Mouse (Mus musculus): ENCODE measurements at regions not wholly inside any gene's neighbourhood (a gene's known extent, or its start where the extent isn't known, plus 50 kb on each side); places are given as distances from the start of the nearest gene placed in this dataset.

DNA sequence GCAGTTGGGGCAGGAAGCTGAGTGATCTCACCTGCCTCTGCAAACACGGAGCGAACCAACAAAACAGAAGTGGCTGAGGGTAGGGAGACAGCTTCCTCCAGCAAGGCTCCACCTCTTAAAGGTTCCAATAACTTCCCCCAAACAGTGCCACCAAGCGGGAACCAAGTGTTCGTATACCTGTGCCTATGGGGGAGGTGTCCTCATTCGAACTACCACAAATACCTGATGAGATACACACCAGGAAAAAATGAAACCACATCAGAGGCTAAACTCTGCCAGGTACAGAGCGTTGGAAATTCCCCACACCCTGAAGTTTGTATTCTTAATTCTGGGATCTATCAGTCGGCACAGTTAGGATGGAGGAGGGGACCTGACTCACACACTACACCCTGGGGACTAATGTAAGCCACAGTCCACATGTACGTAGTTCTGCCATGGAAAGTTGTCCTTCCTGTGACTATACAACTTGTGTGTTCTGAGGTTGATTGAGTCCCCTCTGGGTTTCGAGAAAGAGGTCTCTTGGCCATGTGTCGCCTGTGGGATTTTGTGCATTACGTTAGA lies 74.4 kb upstream of the Bach2 start:
- Histone ChIP-seq H3K36me3 (ENCODE audit: control insufficient read depth, insufficient read depth, low read length) (no peaks in the 10 kb centered on the region), H3K27ac (ENCODE audit: insufficient read depth, low read depth, low read length) (no peak overlapping the region), H3K4me1 (ENCODE audit: control insufficient read depth, insufficient read depth, low read length) (no peaks in the 10 kb centered on the region), H3K4me3 (ENCODE audit: insufficient read depth, low read depth, low read length) (no peak overlapping the region), H3K27me3 (replicated peaks; ENCODE audit: control insufficient read depth, insufficient read depth, low read length) (no peaks in the 10 kb centered on the region)
- TF ChIP-seq POLR2A (IDR thresholded peaks at IDR 0.05; ENCODE audit: low read depth, low read length) (no peak), CTCF (conservative IDR thresholded peaks at IDR 0.05; ENCODE audit: insufficient read depth, insufficient read length, low read depth, low read length) (no peak)
- DNase-seq, result no peak
- 89% methylated on average over 11 of the region's 11 CpGs for WGBS

DNA sequence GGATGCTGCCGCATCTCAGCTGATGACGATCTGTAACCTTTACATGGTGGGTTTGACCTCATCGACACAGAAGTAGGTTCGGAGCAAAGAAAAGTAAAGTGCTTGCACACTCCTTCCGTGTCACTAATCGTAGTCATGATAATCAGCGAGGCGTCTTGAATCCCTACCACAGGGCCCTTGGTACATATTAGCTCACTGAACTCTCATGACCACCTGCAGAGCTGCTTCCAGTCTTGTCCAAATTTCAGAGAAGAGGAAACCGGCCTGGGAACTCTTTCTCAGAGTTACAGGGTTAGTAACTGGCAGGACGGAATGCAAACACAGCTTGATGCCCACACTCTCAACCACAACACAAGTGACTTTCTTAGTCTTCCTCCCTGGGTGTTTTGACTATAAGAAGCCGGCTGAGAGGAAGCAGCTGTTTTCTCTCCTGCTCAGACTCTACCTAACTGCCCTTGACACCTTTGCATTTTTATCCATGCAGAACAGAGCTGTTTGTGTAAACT lies 73.8 kb upstream of the Bach2 start:
- 78% methylated on average over 11 of the region's 11 CpGs for WGBS

GRCm38 (mm10) chr4:32165918-32166528 lies 72.6 kb upstream of the Bach2 start:
- no peak overlapping the region for H3K4me3 ChIP-seq (ENCODE audit: insufficient read depth, low read depth, low read length)
- H3K27ac ChIP-seq (ENCODE audit: insufficient read depth, low read depth, low read length), result no peak overlapping the region
- H3K36me3 ChIP-seq (ENCODE audit: control insufficient read depth, insufficient read depth, low read length), result no peaks in the 10 kb centered on the region
- TF ChIP-seq POLR2A (IDR thresholded peaks at IDR 0.05; ENCODE audit: low read depth, low read length) (no peak), CTCF (conservative IDR thresholded peaks at IDR 0.05; ENCODE audit: insufficient read depth, insufficient read length, low read depth, low read length) (no peak)
- no peak for DNase-seq
- no peaks in the 10 kb centered on the region for H3K4me1 ChIP-seq (ENCODE audit: control insufficient read depth, insufficient read depth, low read length)
- 57% methylated on average over 12 of the region's 12 CpGs for WGBS
- no peaks in the 10 kb centered on the region for H3K27me3 ChIP-seq (replicated peaks; ENCODE audit: control insufficient read depth, insufficient read depth, low read length)

More for the DNA sequence above, 73.8 kb upstream of the Bach2 start:
- no peak overlapping the region for H3K27ac ChIP-seq (ENCODE audit: insufficient read depth, low read depth, low read length)
- no peak overlapping the region for H3K4me3 ChIP-seq (ENCODE audit: insufficient read depth, low read depth, low read length)
- DNase-seq, result no peak
- H3K4me1 ChIP-seq (ENCODE audit: control insufficient read depth, insufficient read depth, low read length), result no peaks in the 10 kb centered on the region
- TF ChIP-seq POLR2A (IDR thresholded peaks at IDR 0.05; ENCODE audit: low read depth, low read length) (no peak), CTCF (conservative IDR thresholded peaks at IDR 0.05; ENCODE audit: insufficient read depth, insufficient read length, low read depth, low read length) (no peak)
- H3K27me3 ChIP-seq (replicated peaks; ENCODE audit: control insufficient read depth, insufficient read depth, low read length), result no peaks in the 10 kb centered on the region
- no peaks in the 10 kb centered on the region for H3K36me3 ChIP-seq (ENCODE audit: control insufficient read depth, insufficient read depth, low read length)

- TF ChIP-seq POLR2A (IDR thresholded peaks at IDR 0.05; ENCODE audit: low read depth, low read length) (no peak), CTCF (conservative IDR thresholded peaks at IDR 0.05; ENCODE audit: insufficient read depth, insufficient read length, low read depth, low read length) (no peak)
- Histone ChIP-seq H3K36me3 (ENCODE audit: control insufficient read depth, insufficient read depth, low read length) (no peaks in the 10 kb centered on the region), H3K27me3 (replicated peaks; ENCODE audit: control insufficient read depth, insufficient read depth, low read length) (no peaks in the 10 kb centered on the region), H3K4me3 (ENCODE audit: insufficient read depth, low read depth, low read length) (no peak overlapping the region), H3K4me1 (ENCODE audit: control insufficient read depth, insufficient read depth, low read length) (no peaks in the 10 kb centered on the region), H3K27ac (ENCODE audit: insufficient read depth, low read depth, low read length) (no peak overlapping the region)
- 69% methylated on average over 11 of the region's 11 CpGs for WGBS
- DNase-seq, result no peak
Observed at GRCm38 (mm10) chr4:32167151-32167550, 71.5 kb upstream of the Bach2 start.

- 24% methylated on average over 4 of the region's 4 CpGs for WGBS
- H3K27ac ChIP-seq (ENCODE audit: insufficient read depth, low read depth, low read length), result no peak overlapping the region
Observed at GRCm38 (mm10) chr4:32170106-32170459, 68.5 kb upstream of the Bach2 start.

GRCm38 (mm10) chr4:32170460-32171192 lies 68.0 kb upstream of the Bach2 start:
- H3K4me3 ChIP-seq (ENCODE audit: insufficient read depth, low read depth, low read length), result no peak overlapping the region
- TF ChIP-seq CTCF (conservative IDR thresholded peaks at IDR 0.05; ENCODE audit: insufficient read depth, insufficient read length, low read depth, low read length), result no peak
- no peak for TF ChIP-seq POLR2A (IDR thresholded peaks at IDR 0.05; ENCODE audit: low read depth, low read length)
- no peaks in the 10 kb centered on the region for H3K36me3 ChIP-seq (ENCODE audit: control insufficient read depth, insufficient read depth, low read length)
- 41% methylated on average over 15 of the region's 15 CpGs for WGBS
- DNase-seq, result no peak
- no peak overlapping the region for H3K27ac ChIP-seq (ENCODE audit: insufficient read depth, low read depth, low read length)
- H3K4me1 ChIP-seq (ENCODE audit: control insufficient read depth, insufficient read depth, low read length), result no peaks in the 10 kb centered on the region
- H3K27me3 ChIP-seq (replicated peaks; ENCODE audit: control insufficient read depth, insufficient read depth, low read length), result no peaks in the 10 kb centered on the region

More at GRCm38 (mm10) chr4:32170106-32170459, 68.5 kb upstream of the Bach2 start:
- Histone ChIP-seq H3K36me3 (ENCODE audit: control insufficient read depth, insufficient read depth, low read length) (no peaks in the 10 kb centered on the region), H3K27me3 (replicated peaks; ENCODE audit: control insufficient read depth, insufficient read depth, low read length) (no peaks in the 10 kb centered on the region), H3K4me3 (ENCODE audit: insufficient read depth, low read depth, low read length) (no peak overlapping the region), H3K4me1 (ENCODE audit: control insufficient read depth, insufficient read depth, low read length) (no peaks in the 10 kb centered on the region)
- TF ChIP-seq POLR2A (IDR thresholded peaks at IDR 0.05; ENCODE audit: low read depth, low read length) (no peak), CTCF (conservative IDR thresholded peaks at IDR 0.05; ENCODE audit: insufficient read depth, insufficient read length, low read depth, low read length) (no peak)
- no peak for DNase-seq

GRCm38 (mm10) chr4:32171291-32171690 lies 67.3 kb upstream of the Bach2 start:
- 88% methylated on average over 6 of the region's 6 CpGs for WGBS
- TF ChIP-seq CTCF (conservative IDR thresholded peaks at IDR 0.05; ENCODE audit: insufficient read depth, insufficient read length, low read depth, low read length) (no peak), POLR2A (IDR thresholded peaks at IDR 0.05; ENCODE audit: low read depth, low read length) (no peak)
- no peak for DNase-seq
- Histone ChIP-seq H3K27me3 (replicated peaks; ENCODE audit: control insufficient read depth, insufficient read depth, low read length) (no peaks in the 10 kb centered on the region), H3K27ac (ENCODE audit: insufficient read depth, low read depth, low read length) (no peak overlapping the region), H3K4me1 (ENCODE audit: control insufficient read depth, insufficient read depth, low read length) (no peaks in the 10 kb centered on the region), H3K4me3 (ENCODE audit: insufficient read depth, low read depth, low read length) (no peak overlapping the region), H3K36me3 (ENCODE audit: control insufficient read depth, insufficient read depth, low read length) (no peaks in the 10 kb centered on the region)

Measured in kidney, adult 2 months (tissue).